Mouse (Mus musculus) kidney, adult 10 weeks (tissue): ENCODE results near the gene Mccc2. TPM values are rescaled to one million over a fixed set of nuclear protein-coding genes. Genes with fewer than 3 reads are reported as not detected.

ENCODE experiments used
- polyA plus RNA-seq: library from polyadenylated mRNA; stranded (reverse); fragments of 350-450 nt; fragmentation: Illumina TruSeq; extraction: RNeasy Lipid Tissue Mini Kit (QIAGEN cat#74804); gene quantifications from one replicate; pipeline ENCODE4 v1.2.3, GENCODE M21; 2014; ENCODE audit warnings: low read depth, low replicate concordance

The Mccc2 gene
- 214 TPM for polyA plus RNA-seq

GRCm38 (mm10) chr13:100014906-100015895 is at the start of gene Mccc2:
Mccc2 (minus strand) TSS chr13:100015639.

GRCm38 (mm10) chr13:99900965-99901364 is 114.5 kb downstream of the Mccc2 start, which contains the start of gene Cartpt:
Cartpt (minus strand) TSS chr13:99901091.

Other genes with a start within 250 kb of the Mccc2 start
- not detected for gene Cartpt, start 114.5 kb downstream of the Mccc2 start, polyA plus RNA-seq
- gene Bdp1, start 88.4 kb upstream of the Mccc2 start, polyA plus RNA-seq = 32.2 TPM
- gene Serf1, start 92.4 kb upstream of the Mccc2 start, polyA plus RNA-seq = 96.8 TPM
- gene Smn1, start 109.2 kb upstream of the Mccc2 start, polyA plus RNA-seq = 37.3 TPM
- 2.1 TPM for gene Naip2, start 186.5 kb upstream of the Mccc2 start, polyA plus RNA-seq
- gene Naip5, start 230.7 kb upstream of the Mccc2 start, polyA plus RNA-seq = 0.77 TPM